Mouse (Mus musculus): ENCODE results near the gene Bmyc. TPM values are rescaled to one million over a fixed set of nuclear protein-coding genes. Genes with fewer than 3 reads are reported as not detected.
"Not testable (repeated sequence)": the region's sequence is repeated elsewhere in the genome, so short reads cannot be mapped to it uniquely, and the experiment has no call there.

Gene Bmyc
- polyA plus RNA-seq, 1 experiment from 2014 or later: 75.6 TPM

- Histone ChIP-seq H3K27ac (no peak overlapping the region), H3K4me1 (no peaks in the 10 kb centered on the region), H3K27me3 (ENCODE audit: poor library complexity, severe bottlenecking) (no peaks in the 10 kb centered on the region), H3K9me3 (no peaks in the 10 kb centered on the region), H3K36me3 (replicated peaks) (no peaks in the 10 kb centered on the region), H3K4me3 (no peak overlapping the region)
- no peak for DNase-seq (ENCODE audit: extremely low spot score, low spot score)
- WGBS: 73% methylated on average over 4 of the region's 4 CpGs
These were observed 9.6 kb upstream of the Bmyc start for GRCm38 (mm10) chr2:25696951-25697350.

GRCm38 (mm10) chr2:25698696-25699095, 7.8 kb upstream of the Bmyc start:
- no peak overlapping the region for H3K27ac ChIP-seq
- no peaks in the 10 kb centered on the region for H3K4me1 ChIP-seq
- no peak for DNase-seq (ENCODE audit: extremely low spot score, low spot score)
- no peak overlapping the region for H3K4me3 ChIP-seq
- no peaks in the 10 kb centered on the region for H3K27me3 ChIP-seq (ENCODE audit: poor library complexity, severe bottlenecking)
- WGBS: 84% methylated on average over 2 of the region's 2 CpGs
- no peaks in the 10 kb centered on the region for H3K36me3 ChIP-seq (replicated peaks)
- no peaks in the 10 kb centered on the region for H3K9me3 ChIP-seq

- not testable (repeated sequence) for H3K4me1 ChIP-seq; H3K36me3 ChIP-seq (replicated peaks); DNase-seq (ENCODE audit: extremely low spot score, low spot score); H3K27me3 ChIP-seq (ENCODE audit: poor library complexity, severe bottlenecking); H3K27ac ChIP-seq; H3K9me3 ChIP-seq; H3K4me3 ChIP-seq
- 85% methylated on average over 3 of the region's 3 CpGs for WGBS
These were observed 6.8 kb upstream of the Bmyc start, which contains the start of gene Obp2a for GRCm38 (mm10) chr2:25699743-25700142. Gene Obp2a, plus strand, starts transcription at chr2:25700043.

GRCm38 (mm10) chr2:25701001-25701400, 5.5 kb upstream of the Bmyc start:
- WGBS: 88% methylated on average over 5 of the region's 5 CpGs
- no peak overlapping the region for H3K27ac ChIP-seq
- H3K9me3 ChIP-seq: no peaks in the 10 kb centered on the region
- H3K4me1 ChIP-seq: no peaks in the 10 kb centered on the region
- H3K36me3 ChIP-seq (replicated peaks): no peaks in the 10 kb centered on the region
- no peak overlapping the region for H3K4me3 ChIP-seq
- DNase-seq (ENCODE audit: extremely low spot score, low spot score): no peak
- H3K27me3 ChIP-seq (ENCODE audit: poor library complexity, severe bottlenecking): no peaks in the 10 kb centered on the region

- no peak overlapping the region for H3K27ac ChIP-seq
- H3K4me1 ChIP-seq: peaks cover 26% of the 10 kb centered on the region
- no peak for DNase-seq (ENCODE audit: extremely low spot score, low spot score)
- H3K9me3 ChIP-seq: no peaks in the 10 kb centered on the region
- no peaks in the 10 kb centered on the region for H3K27me3 ChIP-seq (ENCODE audit: poor library complexity, severe bottlenecking)
- no peak overlapping the region for H3K4me3 ChIP-seq
- 84% methylated on average over 4 of the region's 4 CpGs for WGBS
- peaks cover 4% of the 10 kb centered on the region for H3K36me3 ChIP-seq (replicated peaks)
These were observed 2.8 kb upstream of the Bmyc start for GRCm38 (mm10) chr2:25703706-25704105.

DNA sequence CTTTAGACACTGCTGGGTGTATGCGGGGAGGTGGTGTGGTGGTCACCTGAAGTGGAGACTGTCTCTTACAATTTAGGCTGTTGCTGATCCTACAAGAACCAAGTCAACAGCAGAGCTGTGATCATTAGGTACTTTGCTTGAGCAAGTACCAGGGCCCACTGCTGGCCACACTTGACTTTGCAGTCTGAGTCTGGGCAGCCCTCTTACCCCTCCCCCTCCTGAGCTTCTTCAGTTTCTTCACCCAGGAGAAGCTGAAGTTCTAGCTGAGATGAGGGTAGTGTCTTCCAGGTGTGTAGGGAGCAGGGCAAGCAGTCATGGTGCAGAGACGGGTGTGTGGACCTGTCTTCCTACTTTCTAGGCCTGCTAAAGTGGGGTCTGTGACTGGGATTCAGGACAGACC, 1.6 kb downstream of the Bmyc start:
- H3K4me3 ChIP-seq: peak overlapping the region; percentile 74; the same call in 1 of the 2 replicates
- no peaks in the 10 kb centered on the region for H3K27me3 ChIP-seq (ENCODE audit: poor library complexity, severe bottlenecking)
- H3K9me3 ChIP-seq: no peaks in the 10 kb centered on the region
- peaks cover 42% of the 10 kb centered on the region for H3K4me1 ChIP-seq
- no peak overlapping the region for H3K27ac ChIP-seq
- peaks cover 6% of the 10 kb centered on the region for H3K36me3 ChIP-seq (replicated peaks)
- DNase-seq (ENCODE audit: extremely low spot score, low spot score): no peak
- WGBS: 82% methylated on average over 2 of the region's 2 CpGs

- not testable (repeated sequence) for H3K36me3 ChIP-seq (replicated peaks)
- H3K4me1 ChIP-seq: peaks cover 42% of the 10 kb centered on the region
- WGBS: 89% methylated on average over 1 of the region's 1 CpGs
These were observed 2.5 kb downstream of the Bmyc start for GRCm38 (mm10) chr2:25709056-25709455.

DNA sequence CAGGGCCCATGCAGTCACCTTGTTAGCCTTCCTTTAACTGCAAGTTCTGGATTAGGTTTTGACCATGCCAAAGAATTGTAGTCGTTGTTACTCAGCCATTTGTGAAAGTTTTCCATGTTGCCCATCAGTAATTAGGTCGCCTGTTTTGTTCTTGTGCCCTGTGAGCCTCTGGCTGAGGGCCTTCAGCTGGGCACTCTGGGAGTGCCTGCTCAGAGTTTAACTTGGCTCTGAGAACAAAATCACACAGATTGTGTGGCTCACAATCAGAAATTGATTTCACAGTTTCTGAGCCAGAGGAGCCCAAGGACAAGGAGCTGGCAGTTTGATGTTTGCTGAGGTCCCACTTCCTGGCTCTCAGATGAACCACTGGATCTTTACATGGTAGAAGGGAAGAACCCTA, 3.3 kb downstream of the Bmyc start:
- H3K36me3 ChIP-seq (replicated peaks); H3K27ac ChIP-seq; H3K9me3 ChIP-seq; H3K4me3 ChIP-seq; DNase-seq (ENCODE audit: extremely low spot score, low spot score); H3K27me3 ChIP-seq (ENCODE audit: poor library complexity, severe bottlenecking): not testable (repeated sequence)
- 73% methylated on average over 2 of the region's 2 CpGs for WGBS
- peaks cover 42% of the 10 kb centered on the region for H3K4me1 ChIP-seq

More at GRCm38 (mm10) chr2:25709056-25709455, 2.5 kb downstream of the Bmyc start:
- H3K27ac ChIP-seq; H3K27me3 ChIP-seq (ENCODE audit: poor library complexity, severe bottlenecking); H3K9me3 ChIP-seq; H3K4me3 ChIP-seq; DNase-seq (ENCODE audit: extremely low spot score, low spot score): not testable (repeated sequence)

DNA sequence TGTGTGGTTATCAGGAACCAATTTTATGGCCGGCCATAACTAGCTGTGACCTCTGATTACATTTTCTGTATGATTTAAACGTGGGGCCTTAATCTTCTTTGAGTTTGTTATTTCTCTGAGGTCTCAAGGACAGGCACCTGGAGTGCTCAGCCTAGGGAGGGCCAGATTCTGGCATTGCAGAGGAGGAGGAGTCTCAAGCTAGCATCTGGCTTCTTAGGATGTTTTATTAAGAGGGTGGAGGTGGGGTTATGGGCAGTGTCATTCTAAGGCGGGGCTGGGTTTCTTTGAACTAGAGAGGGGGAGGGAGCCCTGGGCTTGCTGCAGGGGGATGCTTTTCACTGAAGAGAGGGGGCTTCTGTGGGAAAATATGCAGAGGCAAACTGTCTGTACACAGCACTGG, 5.1 kb downstream of the Bmyc start:
- not testable (repeated sequence) for H3K27me3 ChIP-seq (ENCODE audit: poor library complexity, severe bottlenecking); DNase-seq (ENCODE audit: extremely low spot score, low spot score); H3K36me3 ChIP-seq (replicated peaks); H3K4me3 ChIP-seq; H3K9me3 ChIP-seq; H3K27ac ChIP-seq
- H3K4me1 ChIP-seq: peaks cover 37% of the 10 kb centered on the region
- 36% methylated on average over 3 of the region's 3 CpGs for WGBS

DNA sequence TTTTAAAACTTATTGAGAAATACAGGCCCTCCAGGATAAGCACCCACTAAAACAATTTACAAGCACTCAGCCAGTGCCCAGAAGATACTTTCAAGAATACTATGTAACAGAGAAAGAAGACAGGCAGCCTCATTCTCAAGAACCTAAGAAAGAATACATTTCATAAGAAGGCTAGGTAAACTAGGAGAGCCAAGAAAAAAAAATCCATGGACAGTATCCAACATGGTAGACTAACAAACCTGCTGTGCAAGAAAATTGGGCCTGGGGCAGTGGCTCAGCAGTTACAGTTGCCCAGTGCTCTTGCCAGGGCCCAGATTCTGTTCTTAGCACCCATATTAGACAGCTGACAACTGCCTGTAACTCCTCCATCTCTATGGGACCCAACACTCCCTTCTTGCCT, 10.7 kb downstream of the Bmyc start:
- no peak overlapping the region for H3K27ac ChIP-seq
- no peaks in the 10 kb centered on the region for H3K27me3 ChIP-seq (ENCODE audit: poor library complexity, severe bottlenecking)
- no peak overlapping the region for H3K4me3 ChIP-seq
- H3K9me3 ChIP-seq: no peaks in the 10 kb centered on the region; the same call in 1 of the 2 replicates
- no peak for DNase-seq (ENCODE audit: extremely low spot score, low spot score)
- H3K4me1 ChIP-seq: peaks cover under 1% of the 10 kb centered on the region; the same call in 1 of the 2 replicates
- H3K36me3 ChIP-seq (replicated peaks): no peaks in the 10 kb centered on the region

GRCm38 (mm10) chr2:25733199-25733930, 26.8 kb downstream of the Bmyc start:
- Histone ChIP-seq H3K4me1 (no peaks in the 10 kb centered on the region), H3K27me3 (ENCODE audit: poor library complexity, severe bottlenecking) (no peaks in the 10 kb centered on the region), H3K27ac (no peak overlapping the region), H3K9me3 (no peaks in the 10 kb centered on the region; the same call in 1 of the 2 replicates), H3K4me3 (no peak overlapping the region), H3K36me3 (replicated peaks) (no peaks in the 10 kb centered on the region)
- WGBS: 67% methylated on average over 2 of the region's 2 CpGs
- DNase-seq (ENCODE audit: extremely low spot score, low spot score): no peak

- not testable (repeated sequence) for H3K27me3 ChIP-seq (ENCODE audit: poor library complexity, severe bottlenecking); H3K4me3 ChIP-seq; H3K27ac ChIP-seq; H3K4me1 ChIP-seq; H3K36me3 ChIP-seq (replicated peaks); DNase-seq (ENCODE audit: extremely low spot score, low spot score); H3K9me3 ChIP-seq
- 91% methylated on average over 3 of the region's 3 CpGs for WGBS
These were observed 30.2 kb downstream of the Bmyc start, which contains the start of gene Obp2b for GRCm38 (mm10) chr2:25736709-25737108. Gene Obp2b, plus strand, starts transcription at chr2:25737009.

DNA sequence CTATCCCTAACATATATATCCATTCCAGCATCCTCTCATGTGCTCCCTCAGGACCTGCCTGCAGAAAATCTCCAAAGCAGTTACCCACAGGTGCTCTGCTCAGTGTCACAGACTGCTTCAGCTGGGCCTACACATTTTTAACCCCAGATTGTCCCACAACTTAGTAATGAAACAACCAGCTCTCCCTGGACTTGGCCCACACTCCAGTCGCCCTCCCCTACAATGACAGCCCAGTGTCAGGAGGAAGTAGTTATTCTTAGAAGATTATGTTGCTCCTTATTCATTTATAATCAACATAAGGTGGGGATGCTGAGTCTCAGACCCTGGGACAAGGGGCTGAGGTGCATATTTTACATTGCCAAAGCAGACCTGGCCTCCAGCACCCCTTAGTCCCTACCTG, 35.1 kb downstream of the Bmyc start:
- WGBS: 81% methylated on average over 1 of the region's 1 CpGs
- Histone ChIP-seq H3K4me3 (no peak overlapping the region), H3K36me3 (replicated peaks) (no peaks in the 10 kb centered on the region), H3K9me3 (no peaks in the 10 kb centered on the region), H3K27ac (no peak overlapping the region), H3K27me3 (ENCODE audit: poor library complexity, severe bottlenecking) (no peaks in the 10 kb centered on the region), H3K4me1 (no peaks in the 10 kb centered on the region)
- no peak for DNase-seq (ENCODE audit: extremely low spot score, low spot score)

Measured in forebrain, embryonic 10.5 days (tissue).